Mouse (Mus musculus) limb, embryonic 14.5 days (tissue): ENCODE measurements around the gene Lhfp. TPM values are rescaled to one million over a fixed set of nuclear protein-coding genes. Genes with fewer than 3 reads are reported as not detected.

Experiments
- ATAC-seq: fragments of 200-750 bp; cut with Nextera tagmentation; 2 replicates; pipeline ENCODE4 v1.8.0; 2017; ENCODE audit warnings: low read depth, moderate number of reproducible peaks, moderate TSS enrichment; ENCODE audit not compliant: low FRiP score
- DNase-seq: peaks from one replicate; pipeline ENCODE4 v3.0.0-alpha.2; 2015; ENCODE audit warnings: low spot score
- H3K27ac ChIP-seq: fragments of 300-500 bp; sonication (generic); replicated peaks from 2 replicates; pipeline ENCODE4 v1.5.1; 2014; ENCODE audit warnings: low read depth, mild to moderate bottlenecking, low read length, moderate library complexity, mixed read lengths
- H3K27me3 ChIP-seq: fragments of 300-500 bp; sonication (generic); 2 replicates; pipeline ENCODE4 v1.6.1; 2014; ENCODE audit warnings: low read length, mixed read lengths; ENCODE audit not compliant: control insufficient read depth, insufficient read depth
- H3K36me3 ChIP-seq: fragments of 300-500 bp; sonication (generic); 2 replicates; pipeline ENCODE4 v1.6.1; 2014; ENCODE audit warnings: mild to moderate bottlenecking, low read length, moderate library complexity, mixed read lengths; ENCODE audit not compliant: control insufficient read depth, insufficient read depth
- H3K4me1 ChIP-seq: fragments of 300-500 bp; sonication (generic); 2 replicates; pipeline ENCODE4 v1.6.1; 2014; ENCODE audit warnings: antibody characterized with exemption, low read length, mixed read lengths; ENCODE audit not compliant: control insufficient read depth, insufficient read depth
- H3K4me2 ChIP-seq: fragments of 300-500 bp; sonication (generic); replicated peaks from 2 replicates; pipeline ENCODE4 v1.6.1; 2014; ENCODE audit warnings: low read depth, mild to moderate bottlenecking, low read length, moderate library complexity; ENCODE audit not compliant: severe bottlenecking
- H3K4me3 ChIP-seq: fragments of 300-500 bp; sonication (generic); replicated peaks from 2 replicates; pipeline ENCODE4 v1.5.1; 2014; ENCODE audit warnings: low read length
- H3K9ac ChIP-seq: fragments of 300-500 bp; sonication (generic); 2 replicates; pipeline ENCODE4 v1.6.1; 2014; ENCODE audit warnings: mild to moderate bottlenecking, low read depth, low read length, moderate library complexity; ENCODE audit not compliant: severe bottlenecking
- H3K9me3 ChIP-seq: fragments of 300-500 bp; sonication (generic); 2 replicates; pipeline ENCODE4 v1.6.1; 2016; ENCODE audit warnings: low read length; ENCODE audit not compliant: control insufficient read depth
- POLR2A ChIP-seq: fragments of 200-500 bp; IDR thresholded peaks from 2 replicates; pipeline ENCODE4 v1.8.0; 2012; ENCODE audit warnings: inconsistent platforms, mild to moderate bottlenecking, moderate library complexity, borderline replicate concordance; ENCODE audit not compliant: insufficient read depth, insufficient read length; ENCODE audit errors: extremely low read depth
- WGBS: fragments of 180-500 bp; shearing (Covaris S2); extraction: QIAGEN DNeasy Blood & Tissue Kit; methylation state at CpG from one replicate; pipeline ENCODE4 v1.1.7; 2014; 5-methylcytosine and 5-hydroxymethylcytosine counted together
- polyA plus RNA-seq, 2 experiments: library from polyadenylated mRNA; depleted of rRNA in 1 of 2; stranded (reverse) in 1 of 2; unstranded in 1 of 2; fragments of >200 nt; fragmentation: Nextera tagmentation in 1 of 2; extraction: Ambion mirVana in 1 of 2; gene quantifications; 2 replicates each; pipeline versions ENCODE4 v1.2.1 to v1.2.3; 2012 to 2014

Lhfp gene
- polyA plus RNA-seq, 2 experiments, result 83.3 to 94.0 TPM

GRCm38 (mm10) chr3:53173310-53174063 is 132.2 kb downstream of the Lhfp start:
- H3K27me3 ChIP-seq, result no peaks in the 10 kb centered on the region
- no peak overlapping the region for H3K9ac ChIP-seq
- 69% methylated on average over 10 of the region's 10 CpGs for WGBS
- H3K9me3 ChIP-seq, result no peaks in the 10 kb centered on the region
- TF ChIP-seq POLR2A, result no peak
- no peak for ATAC-seq
- DNase-seq, result no peak
- no peak overlapping the region for H3K4me3 ChIP-seq
- H3K27ac ChIP-seq, result no peak overlapping the region
- H3K4me1 ChIP-seq, result peaks cover 5% of the 10 kb centered on the region; the same call in 1 of the 2 replicates
- no peak overlapping the region for H3K4me2 ChIP-seq
- no peaks in the 10 kb centered on the region for H3K36me3 ChIP-seq

- no peaks in the 10 kb centered on the region for H3K4me1 ChIP-seq
- 95% methylated on average over 6 of the region's 6 CpGs for WGBS
Observed at GRCm38 (mm10) chr3:53179936-53180335, 138.6 kb downstream of the Lhfp start.

GRCm38 (mm10) chr3:53185439-53185838 is 144.1 kb downstream of the Lhfp start:
- Histone ChIP-seq H3K9ac (no peak overlapping the region), H3K4me2 (no peak overlapping the region), H3K27me3 (no peaks in the 10 kb centered on the region), H3K27ac (no peak overlapping the region), H3K36me3 (no peaks in the 10 kb centered on the region), H3K4me1 (no peaks in the 10 kb centered on the region), H3K4me3 (no peak overlapping the region), H3K9me3 (no peaks in the 10 kb centered on the region)
- ATAC-seq (no peak), DNase-seq (no peak)
- no peak for TF ChIP-seq POLR2A
- 85% methylated on average over 2 of the region's 2 CpGs for WGBS

More at GRCm38 (mm10) chr3:53179936-53180335, 138.6 kb downstream of the Lhfp start:
- no peak for ATAC-seq
- H3K36me3 ChIP-seq, result no peaks in the 10 kb centered on the region
- H3K27me3 ChIP-seq, result no peaks in the 10 kb centered on the region
- no peaks in the 10 kb centered on the region for H3K9me3 ChIP-seq
- H3K27ac ChIP-seq, result no peak overlapping the region
- no peak overlapping the region for H3K4me3 ChIP-seq
- no peak for TF ChIP-seq POLR2A
- DNase-seq, result no peak
- H3K4me2 ChIP-seq, result no peak overlapping the region
- H3K9ac ChIP-seq, result no peak overlapping the region

GRCm38 (mm10) chr3:53193441-53193840 is 152.1 kb downstream of the Lhfp start:
- 85% methylated on average over 4 of the region's 4 CpGs for WGBS
- Histone ChIP-seq H3K4me2 (no peak overlapping the region), H3K4me1 (peaks cover 12% of the 10 kb centered on the region), H3K4me3 (no peak overlapping the region), H3K27me3 (no peaks in the 10 kb centered on the region), H3K9ac (no peak overlapping the region), H3K9me3 (no peaks in the 10 kb centered on the region), H3K27ac (no peak overlapping the region), H3K36me3 (no peaks in the 10 kb centered on the region)
- TF ChIP-seq POLR2A, result no peak
- no peak for DNase-seq
- ATAC-seq, result no peak

- no peak overlapping the region for H3K27ac ChIP-seq
- H3K4me1 ChIP-seq, result peaks cover 12% of the 10 kb centered on the region
- peak; percentile 55 for DNase-seq
- H3K36me3 ChIP-seq, result no peaks in the 10 kb centered on the region
- H3K4me2 ChIP-seq, result no peak overlapping the region
- WGBS, result 32% methylated on average over 8 of the region's 8 CpGs
- TF ChIP-seq POLR2A, result no peak
- H3K4me3 ChIP-seq, result no peak overlapping the region
- H3K9ac ChIP-seq, result no peak overlapping the region
- ATAC-seq, result peak; percentile 57
- no peaks in the 10 kb centered on the region for H3K27me3 ChIP-seq
- no peaks in the 10 kb centered on the region for H3K9me3 ChIP-seq
Observed at GRCm38 (mm10) chr3:53195666-53196107, 154.4 kb downstream of the Lhfp start.
